Mouse (Mus musculus): ENCODE measurements around the gene Pkd1. TPM values are rescaled to one million over a fixed set of nuclear protein-coding genes. Genes with fewer than 3 reads are reported as not detected.

The Pkd1 gene
- 10 to 100 TPM; 34.1 to 34.5 TPM for total RNA-seq (2021)
- long read RNA-seq, experiment 1, partial matches to known transcripts, result 6 of 14 reads
- long read RNA-seq, experiment 1, other reads (novel, unspliced or antisense), result 8 of 14 reads
- long read RNA-seq, experiment 2, partial matches to known transcripts, result 1 of 13 reads
- long read RNA-seq, experiment 2, other reads (novel, unspliced or antisense), result 12 of 13 reads

GRCm38 (mm10) chr17:24549618-24550415 is at the start of gene Pkd1:
Gene Pkd1 (plus strand): TSS chr17:24549834.
- peak; percentile 99 to 100 for DNase-seq

- no peak for DNase-seq
These were observed 47.4 kb upstream of the Pkd1 start for GRCm38 (mm10) chr17:24502208-24502607.

- no peak for DNase-seq
These were observed 45.5 kb upstream of the Pkd1 start for GRCm38 (mm10) chr17:24504085-24504484.

- DNase-seq, result no peak
These were observed 44.2 kb upstream of the Pkd1 start for GRCm38 (mm10) chr17:24505286-24505955.

- DNase-seq, result peak; percentile 35 to 42
These were observed 43.1 kb upstream of the Pkd1 start for GRCm38 (mm10) chr17:24506332-24507070.

- DNase-seq, result no peak
These were observed 42.4 kb upstream of the Pkd1 start for GRCm38 (mm10) chr17:24507129-24507664.

- no peak for DNase-seq
These were observed 41.7 kb upstream of the Pkd1 start for GRCm38 (mm10) chr17:24507806-24508460.

- peak; percentile 51 to 73 for DNase-seq
These were observed 36.0 kb upstream of the Pkd1 start for GRCm38 (mm10) chr17:24513609-24514008.

- peak; percentile 26 to 60 for DNase-seq
These were observed 35.1 kb upstream of the Pkd1 start for GRCm38 (mm10) chr17:24514270-24515257.

- DNase-seq, result no peak
These were observed 29.2 kb upstream of the Pkd1 start for GRCm38 (mm10) chr17:24520450-24520849.

- DNase-seq, result no peak
These were observed 24.9 kb upstream of the Pkd1 start for GRCm38 (mm10) chr17:24524734-24525133.

- DNase-seq, result no peak
These were observed 22.3 kb upstream of the Pkd1 start for GRCm38 (mm10) chr17:24527315-24527714.

- DNase-seq, result peak; percentile 96 to 99
These were observed 21.7 kb upstream of the Pkd1 start, which contains the start of gene Traf7 for GRCm38 (mm10) chr17:24527723-24528559. Gene Traf7 (minus strand): TSS chr17:24527938.

- DNase-seq, result no peak
These were observed 21.1 kb upstream of the Pkd1 start for GRCm38 (mm10) chr17:24528560-24528918.

GRCm38 (mm10) chr17:24529007-24529451 is 20.6 kb upstream of the Pkd1 start:
- DNase-seq, result peak; percentile 45 to 77

- DNase-seq, result no peak
These were observed 19.8 kb upstream of the Pkd1 start for GRCm38 (mm10) chr17:24529883-24530282.

GRCm38 (mm10) chr17:24530361-24531050 is 19.1 kb upstream of the Pkd1 start:
- DNase-seq, result no peak

- no peak for DNase-seq
These were observed 18.6 kb upstream of the Pkd1 start for GRCm38 (mm10) chr17:24531064-24531463.

- no peak for DNase-seq
These were observed 17.6 kb upstream of the Pkd1 start for GRCm38 (mm10) chr17:24532045-24532444.

Data from heart, adult 18-20 months (tissue).